Mouse (Mus musculus) midbrain, postnatal 0 days (tissue): ENCODE measurements around the gene Trappc2l. TPM values are rescaled to one million over a fixed set of nuclear protein-coding genes. Genes with fewer than 3 reads are reported as not detected.

Source experiments
- ATAC-seq: fragments of 200-750 bp; cut with Nextera tagmentation; 2 replicates; pipeline ENCODE4 v1.8.0; 2017; ENCODE audit warnings: moderate number of reproducible peaks, mild to moderate bottlenecking, moderate TSS enrichment, moderate library complexity; ENCODE audit not compliant: low FRiP score
- DNase-seq: peaks from one replicate; pipeline ENCODE4 v3.0.0-alpha.2; 2015; ENCODE audit warnings: low spot score
- H3K27ac ChIP-seq: fragments of 300-500 bp; sonication (generic); 2 replicates; pipeline ENCODE4 v1.5.1; 2014; ENCODE audit warnings: low read depth, mild to moderate bottlenecking, low read length, mixed read lengths
- H3K27me3 ChIP-seq: fragments of 300-500 bp; sonication (generic); 2 replicates; pipeline ENCODE4 v1.6.1; 2014; ENCODE audit warnings: low read length, control low read depth, mixed read lengths; ENCODE audit not compliant: insufficient read depth
- H3K36me3 ChIP-seq: fragments of 300-500 bp; sonication (generic); 2 replicates; pipeline ENCODE4 v1.6.1; 2014; ENCODE audit warnings: low read length, control low read depth, mixed read lengths; ENCODE audit not compliant: insufficient read depth
- H3K4me1 ChIP-seq: fragments of 300-500 bp; sonication (generic); 2 replicates; pipeline ENCODE4 v1.6.1; 2014; ENCODE audit warnings: mild to moderate bottlenecking, control low read depth, antibody characterized with exemption, low read length, mixed read lengths; ENCODE audit not compliant: insufficient read depth
- H3K4me2 ChIP-seq: fragments of 300-500 bp; sonication (generic); 2 replicates; pipeline ENCODE4 v1.6.1; 2014; ENCODE audit warnings: low read depth, mild to moderate bottlenecking, low read length, mixed read lengths; ENCODE audit not compliant: poor library complexity, severe bottlenecking
- H3K4me3 ChIP-seq: fragments of 300-500 bp; sonication (generic); 2 replicates; pipeline ENCODE4 v1.5.1; 2014; ENCODE audit warnings: low read depth, mild to moderate bottlenecking, low read length, moderate library complexity
- H3K9ac ChIP-seq: fragments of 300-500 bp; sonication (generic); replicated peaks from 2 replicates; pipeline ENCODE4 v1.6.1; 2014; ENCODE audit warnings: mild to moderate bottlenecking, low read length, moderate library complexity, mixed read lengths; ENCODE audit not compliant: poor library complexity, severe bottlenecking
- H3K9me3 ChIP-seq: fragments of 300-500 bp; sonication (generic); 2 replicates; pipeline ENCODE4 v1.6.1; 2016; ENCODE audit warnings: low read length, control low read depth
- CTCF ChIP-seq: IDR thresholded peaks from 2 replicates; pipeline ENCODE4 v1.5.1; 2016; ENCODE audit warnings: antibody characterized with exemption, mild to moderate bottlenecking
- WGBS: fragments of 180-500 bp; shearing (Covaris S2); extraction: QIAGEN DNeasy Blood & Tissue Kit; methylation state at CpG from one replicate; pipeline ENCODE4 v1.1.7; 2014; 5-methylcytosine and 5-hydroxymethylcytosine counted together
- polyA plus RNA-seq: library from polyadenylated mRNA; unstranded; fragments of >200 nt; fragmentation: Nextera tagmentation; extraction: Ambion mirVana; gene quantifications from 2 replicates; pipeline ENCODE4 v1.2.1, GENCODE M21; 2015
- total RNA-seq: library from RNA; depleted of rRNA; stranded (reverse); fragments of >200 nt; gene quantifications from 2 replicates; pipeline ENCODE4 v1.2.3, GENCODE M21; 2014

Trappc2l gene
- total and polyA plus RNA-seq, 2 experiments from 2014 or later, result 14.1 to 138 TPM

GRCm38 (mm10) chr8:122651326-122651921 is 40.0 kb downstream of the Trappc2l start:
- H3K9ac ChIP-seq, result no peak overlapping the region
- no peak overlapping the region for H3K4me2 ChIP-seq
- peaks cover 23% of the 10 kb centered on the region for H3K36me3 ChIP-seq
- no peak overlapping the region; the same call in 1 of the 2 replicates for H3K27ac ChIP-seq
- no peaks in the 10 kb centered on the region for H3K27me3 ChIP-seq
- no peaks in the 10 kb centered on the region for H3K9me3 ChIP-seq
- ATAC-seq (peak; percentile 49; the same call in 1 of the 2 replicates), DNase-seq (peak; percentile 33)
- no peak for TF ChIP-seq CTCF
- 61% methylated on average over 16 of the region's 16 CpGs for WGBS
- H3K4me1 ChIP-seq, result no peaks in the 10 kb centered on the region
- no peak overlapping the region for H3K4me3 ChIP-seq

- ATAC-seq (no peak), DNase-seq (no peak)
- H3K4me2 ChIP-seq, result no peak overlapping the region
- no peak overlapping the region for H3K27ac ChIP-seq
- H3K9me3 ChIP-seq, result no peaks in the 10 kb centered on the region
- H3K27me3 ChIP-seq, result no peaks in the 10 kb centered on the region
- H3K36me3 ChIP-seq, result peaks cover 15% of the 10 kb centered on the region
- H3K4me3 ChIP-seq, result no peak overlapping the region
- TF ChIP-seq CTCF, result no peak
- no peaks in the 10 kb centered on the region for H3K4me1 ChIP-seq
- WGBS, result 82% methylated on average over 6 of the region's 6 CpGs
- H3K9ac ChIP-seq, result no peak overlapping the region
Measured at GRCm38 (mm10) chr8:122652643-122653042, 41.2 kb downstream of the Trappc2l start.

GRCm38 (mm10) chr8:122654768-122655167 is 43.3 kb downstream of the Trappc2l start:
- no peak for TF ChIP-seq CTCF
- 82% methylated on average over 7 of the region's 7 CpGs for WGBS
- ATAC-seq (no peak), DNase-seq (no peak)
- Histone ChIP-seq H3K27ac (no peak overlapping the region), H3K36me3 (peaks cover 8% of the 10 kb centered on the region), H3K9me3 (no peaks in the 10 kb centered on the region), H3K4me2 (no peak overlapping the region), H3K27me3 (no peaks in the 10 kb centered on the region), H3K4me3 (no peak overlapping the region), H3K4me1 (no peaks in the 10 kb centered on the region), H3K9ac (no peak overlapping the region)

- no peak overlapping the region for H3K9ac ChIP-seq
- DNase-seq, result no peak
- H3K27me3 ChIP-seq, result no peaks in the 10 kb centered on the region
- ATAC-seq, result no peak
- H3K9me3 ChIP-seq, result no peaks in the 10 kb centered on the region
- H3K4me1 ChIP-seq, result no peaks in the 10 kb centered on the region
- no peak overlapping the region for H3K4me2 ChIP-seq
- no peak overlapping the region for H3K27ac ChIP-seq
- 81% methylated on average over 13 of the region's 13 CpGs for WGBS
- no peak overlapping the region for H3K4me3 ChIP-seq
- H3K36me3 ChIP-seq, result peaks cover 4% of the 10 kb centered on the region
- no peak for TF ChIP-seq CTCF
Measured at GRCm38 (mm10) chr8:122656056-122656999, 44.9 kb downstream of the Trappc2l start.

- H3K4me3 ChIP-seq, result no peak overlapping the region
- no peaks in the 10 kb centered on the region for H3K9me3 ChIP-seq
- no peak overlapping the region for H3K9ac ChIP-seq
- no peaks in the 10 kb centered on the region; the same call in none of the 2 replicates for H3K36me3 ChIP-seq
- ATAC-seq, result no peak
- H3K4me2 ChIP-seq, result no peak overlapping the region
- H3K27ac ChIP-seq, result no peak overlapping the region
- H3K27me3 ChIP-seq, result no peaks in the 10 kb centered on the region
- no peaks in the 10 kb centered on the region for H3K4me1 ChIP-seq
- DNase-seq, result no peak
- TF ChIP-seq CTCF, result no peak
- WGBS, result 69% methylated on average over 10 of the region's 10 CpGs
Measured at GRCm38 (mm10) chr8:122658149-122658806, 46.8 kb downstream of the Trappc2l start.
